Mouse (Mus musculus): ENCODE measurements around the gene Vmn2r25.
"Not testable (repeated sequence)": the region's sequence is repeated elsewhere in the genome, so short reads cannot be mapped to it uniquely, and the experiment has no call there.

Gene Vmn2r25

DNA sequence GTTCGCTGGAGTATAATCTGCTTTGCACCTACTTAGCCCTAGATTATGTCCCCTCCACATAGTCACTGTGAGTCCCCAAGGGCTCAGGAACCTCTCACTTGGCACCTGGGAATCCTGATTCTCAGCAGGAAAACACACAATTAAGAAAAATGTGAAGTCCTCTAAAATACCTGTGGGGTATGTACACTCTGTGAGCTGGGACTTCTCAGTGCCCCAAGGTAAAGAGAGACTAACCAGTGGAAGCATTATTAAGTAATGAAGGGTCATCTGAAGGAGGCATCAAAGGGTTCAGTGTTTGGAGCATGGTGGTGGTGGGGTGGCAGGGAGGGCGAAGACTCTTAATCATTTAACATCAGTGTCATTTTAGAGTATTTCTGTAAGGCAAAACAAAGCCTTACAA lies at the start of gene Vmn2r25:
Vmn2r25 (minus strand) TSS at position 101 of the 400 bp plus-strand sequence.
- not testable (repeated sequence) for DNase-seq

DNA sequence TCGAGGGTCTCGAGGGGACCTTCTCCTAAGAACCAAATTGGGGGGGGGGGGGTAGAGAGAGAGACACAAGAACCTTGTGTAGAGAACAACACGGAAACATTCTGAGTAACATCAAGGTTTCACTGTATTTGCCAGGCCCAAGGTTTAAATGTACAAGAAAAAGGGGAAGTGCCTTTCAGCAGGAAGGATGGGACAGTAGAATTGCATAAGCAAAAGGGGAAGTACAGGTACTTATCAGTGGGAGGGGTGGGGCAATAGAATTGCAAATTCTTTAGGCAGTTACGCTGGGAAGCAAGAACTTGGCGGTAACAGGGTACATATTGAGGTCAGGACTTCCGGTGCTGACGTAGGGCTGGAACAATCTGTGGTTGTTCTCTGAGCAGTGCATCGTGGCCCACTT lies 33.3 kb downstream of the Vmn2r25 start:
- DNase-seq: no peak

DNA sequence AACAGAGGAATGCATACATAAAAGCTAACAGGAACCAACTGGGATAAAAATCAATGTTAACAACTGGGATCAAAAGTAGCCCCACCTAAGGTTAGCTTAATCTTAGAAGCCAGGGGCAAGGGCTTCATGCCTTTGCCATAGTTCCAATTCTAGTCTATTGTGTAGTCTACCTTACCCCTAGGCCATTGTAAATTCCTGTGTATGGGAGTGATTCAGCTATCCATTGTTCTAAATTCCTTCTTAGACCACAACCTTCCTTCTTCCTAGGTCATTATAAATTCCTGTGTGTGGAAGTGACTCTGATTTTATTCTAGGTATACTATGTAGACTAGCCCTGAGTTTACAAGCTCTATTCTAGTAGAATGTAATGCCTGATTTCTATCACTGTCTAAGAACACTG lies 43.0 kb downstream of the Vmn2r25 start:
- not testable (repeated sequence) for DNase-seq

DNA sequence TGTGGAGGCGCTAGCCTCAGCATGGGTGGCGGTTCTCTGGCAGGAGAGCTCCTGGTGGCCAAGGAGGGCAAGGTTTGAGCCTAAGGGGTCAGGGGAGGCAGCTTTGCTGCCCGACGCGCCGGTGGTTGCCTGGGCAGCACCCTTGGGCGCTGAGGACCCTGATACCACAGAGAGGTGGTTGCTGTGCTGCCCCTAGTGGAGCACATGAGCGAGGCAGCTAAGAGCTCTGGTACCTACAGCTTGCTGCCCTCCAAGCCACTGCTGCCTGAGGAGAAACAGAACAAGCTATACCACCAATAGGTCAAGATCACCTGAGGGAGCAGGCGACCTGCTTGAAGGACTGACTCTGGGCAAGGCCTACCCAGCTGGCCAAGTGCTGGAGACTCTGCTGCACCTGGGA lies 59.5 kb downstream of the Vmn2r25 start:
- DNase-seq: no peak

DNA sequence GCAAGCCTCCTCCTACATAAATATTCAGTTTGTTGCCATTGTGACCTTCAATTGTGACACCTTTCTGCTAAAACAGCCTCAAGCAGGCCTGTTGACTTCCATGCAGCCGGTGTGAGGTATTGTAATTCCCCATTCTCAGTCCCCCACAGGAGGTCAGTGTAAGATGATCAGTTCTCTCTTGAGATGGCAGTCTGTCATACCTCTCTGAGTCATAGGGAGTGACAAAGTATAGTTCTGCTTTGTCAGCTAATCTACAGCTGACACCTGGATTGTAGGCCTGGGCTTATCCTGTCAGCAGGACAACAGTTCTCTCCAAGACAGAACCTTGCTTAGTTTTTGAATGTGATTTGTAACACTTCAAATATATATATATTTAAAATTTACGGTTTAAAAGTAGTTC lies 68.4 kb downstream of the Vmn2r25 start:
- no peak for DNase-seq

DNA sequence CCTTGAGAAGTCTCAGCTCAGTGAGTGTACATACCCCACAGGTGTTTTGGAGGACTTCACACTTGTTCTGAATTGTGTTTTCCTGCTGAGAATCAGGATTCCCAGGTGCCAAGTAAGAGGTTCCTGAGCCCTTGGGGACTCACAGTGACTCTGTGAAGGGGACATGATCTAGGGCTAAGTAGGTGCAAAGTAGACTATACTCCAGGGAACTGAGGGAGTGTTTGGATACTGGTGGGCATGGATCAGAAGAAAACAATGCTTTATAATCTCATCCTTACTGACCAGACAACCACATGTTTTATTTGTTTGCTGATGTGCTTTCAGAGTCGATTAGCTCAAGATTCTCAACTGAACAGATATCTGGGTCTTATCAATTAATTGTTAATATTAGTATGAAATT lies 74.7 kb downstream of the Vmn2r25 start, which contains the start of gene Vmn2r24:
Vmn2r24 (plus strand) TSS at position 301 of the 400 bp plus-strand sequence.
- no peak for DNase-seq
